Mouse (Mus musculus) megakaryocyte, embryonic 14.5 days (primary cell): ENCODE measurements around the gene Btbd8. TPM values are rescaled to one million over a fixed set of nuclear protein-coding genes. Genes with fewer than 3 reads are reported as not detected.

ENCODE experiments used
- H3K27me3 ChIP-seq: replicated peaks from 2 replicates; pipeline ENCODE3; 2012; ENCODE audit warnings: inconsistent platforms
- H3K36me3 ChIP-seq: replicated peaks from 2 replicates; pipeline ENCODE3; 2012; ENCODE audit warnings: low read length, inconsistent platforms, mixed read lengths
- H3K4me1 ChIP-seq: 2 replicates; pipeline ENCODE4 v1.6.1; 2012; ENCODE audit warnings: inconsistent platforms
- H3K4me3 ChIP-seq: replicated peaks from 2 replicates; pipeline ENCODE3; 2012; ENCODE audit warnings: moderate library complexity, mild to moderate bottlenecking, inconsistent platforms
- H3K9me3 ChIP-seq: 2 replicates; pipeline ENCODE4 v1.6.1; 2012; ENCODE audit warnings: inconsistent platforms
- FLI1 ChIP-seq: IDR thresholded peaks from 2 replicates; pipeline ENCODE4 v1.6.1; 2012; ENCODE audit warnings: low read length, inconsistent platforms, mixed read lengths
- GATA1 ChIP-seq: IDR thresholded peaks from 3 replicates; pipeline ENCODE4 v1.6.1; 2012; ENCODE audit warnings: mixed read lengths, low read length, inconsistent platforms, borderline replicate concordance
- polyA plus RNA-seq: library from polyadenylated mRNA; stranded (reverse); fragments of >175 nt; gene quantifications from 2 replicates; pipeline ENCODE4 v1.2.3, GENCODE M21; 2012; ENCODE audit warnings: low replicate concordance; ENCODE audit not compliant: insufficient read depth

Btbd8 gene
- polyA plus RNA-seq, 1 experiment: 0.10 TPM

- no peak for TF ChIP-seq GATA1
- no peak for TF ChIP-seq FLI1
- H3K4me1 ChIP-seq: no peaks in the 10 kb centered on the region; the same call in 1 of the 2 replicates
- no peaks in the 10 kb centered on the region for H3K9me3 ChIP-seq
- H3K4me3 ChIP-seq: no peak overlapping the region
- no peaks in the 10 kb centered on the region for H3K36me3 ChIP-seq
- H3K27me3 ChIP-seq: peaks cover 10% of the 10 kb centered on the region
These were observed 25.5 kb upstream of the Btbd8 start for GRCm38 (mm10) chr5:107412285-107412684.

- no peak overlapping the region for H3K4me3 ChIP-seq
- peaks cover 2% of the 10 kb centered on the region for H3K27me3 ChIP-seq
- no peak for TF ChIP-seq GATA1
- H3K4me1 ChIP-seq: no peaks in the 10 kb centered on the region
- H3K36me3 ChIP-seq: no peaks in the 10 kb centered on the region
- H3K9me3 ChIP-seq: no peaks in the 10 kb centered on the region
These were observed 22.7 kb upstream of the Btbd8 start for GRCm38 (mm10) chr5:107415098-107415497.

GRCm38 (mm10) chr5:107421676-107422075, 16.1 kb upstream of the Btbd8 start:
- 0 out of 2 replicates have a peak, but pooled peaks cover 3% of the 10 kb centered on the region for H3K9me3 ChIP-seq
- no peak for TF ChIP-seq FLI1
- no peak for TF ChIP-seq GATA1
- H3K27me3 ChIP-seq: no peaks in the 10 kb centered on the region
- peaks cover 8% of the 10 kb centered on the region; the same call in 1 of the 2 replicates for H3K4me1 ChIP-seq
- no peaks in the 10 kb centered on the region for H3K36me3 ChIP-seq
- H3K4me3 ChIP-seq: no peak overlapping the region

- H3K27me3 ChIP-seq: peaks cover 10% of the 10 kb centered on the region
- peak within 1 kb of the TSS; percentile 14 for H3K4me3 ChIP-seq
- TF ChIP-seq FLI1 (no peak), GATA1 (no peak)
- no peaks in the 10 kb centered on the region for H3K36me3 ChIP-seq
- H3K9me3 ChIP-seq: no peaks in the 10 kb centered on the region
- peaks cover 4% of the 10 kb centered on the region; the same call in 1 of the 2 replicates for H3K4me1 ChIP-seq
These were observed 6.5 kb upstream of the Btbd8 start, which contains the start of gene Lpcat2b for GRCm38 (mm10) chr5:107431249-107431648. Gene Lpcat2b, plus strand, starts transcription at chr5:107431549.

- Histone ChIP-seq H3K4me3 (no peak overlapping the region), H3K4me1 (peaks cover 23% of the 10 kb centered on the region), H3K9me3 (no peaks in the 10 kb centered on the region), H3K36me3 (no peaks in the 10 kb centered on the region), H3K27me3 (peaks cover 10% of the 10 kb centered on the region)
- no peak for TF ChIP-seq FLI1
- no peak for TF ChIP-seq GATA1
These were observed 3.8 kb upstream of the Btbd8 start for GRCm38 (mm10) chr5:107434001-107434400.

GRCm38 (mm10) chr5:107436185-107436584, 1.6 kb upstream of the Btbd8 start:
- Histone ChIP-seq H3K4me3 (no peak overlapping the region), H3K36me3 (peaks cover 2% of the 10 kb centered on the region), H3K4me1 (peaks cover 42% of the 10 kb centered on the region), H3K9me3 (no peaks in the 10 kb centered on the region), H3K27me3 (peaks cover 8% of the 10 kb centered on the region)
- TF ChIP-seq FLI1: no peak
- TF ChIP-seq GATA1: no peak

GRCm38 (mm10) chr5:107436587-107437209, 1.1 kb upstream of the Btbd8 start:
- Histone ChIP-seq H3K9me3 (no peaks in the 10 kb centered on the region), H3K4me1 (peaks cover 44% of the 10 kb centered on the region), H3K27me3 (peaks cover 6% of the 10 kb centered on the region), H3K36me3 (peaks cover 2% of the 10 kb centered on the region), H3K4me3 (peak overlapping the region; percentile 46)
- TF ChIP-seq GATA1: no peak
- TF ChIP-seq FLI1: no peak

GRCm38 (mm10) chr5:107438353-107438752, 556 bp downstream of the Btbd8 start:
- peaks cover 2% of the 10 kb centered on the region for H3K27me3 ChIP-seq
- TF ChIP-seq GATA1: no peak
- no peak for TF ChIP-seq FLI1
- H3K4me3 ChIP-seq: peak overlapping the region; percentile 99
- peaks cover 60% of the 10 kb centered on the region for H3K4me1 ChIP-seq
- peaks cover 2% of the 10 kb centered on the region for H3K36me3 ChIP-seq
- no peaks in the 10 kb centered on the region for H3K9me3 ChIP-seq

- Histone ChIP-seq H3K9me3 (no peaks in the 10 kb centered on the region), H3K36me3 (peaks cover 9% of the 10 kb centered on the region), H3K27me3 (no peaks in the 10 kb centered on the region), H3K4me1 (peaks cover 72% of the 10 kb centered on the region), H3K4me3 (peak overlapping the region; percentile 42)
- TF ChIP-seq GATA1 (no peak), FLI1 (no peak)
These were observed 4.1 kb downstream of the Btbd8 start for GRCm38 (mm10) chr5:107441881-107442280.

- no peaks in the 10 kb centered on the region for H3K9me3 ChIP-seq
- peaks cover 9% of the 10 kb centered on the region for H3K36me3 ChIP-seq
- no peak overlapping the region for H3K4me3 ChIP-seq
- H3K27me3 ChIP-seq: no peaks in the 10 kb centered on the region
- peaks cover 66% of the 10 kb centered on the region for H3K4me1 ChIP-seq
- TF ChIP-seq FLI1 (no peak), GATA1 (no peak)
These were observed 6.5 kb downstream of the Btbd8 start for GRCm38 (mm10) chr5:107444251-107444650.
